Mouse (Mus musculus) testis, adult 2 months (tissue): ENCODE measurements around the gene Foxn1. TPM values are rescaled to one million over a fixed set of nuclear protein-coding genes. Genes with fewer than 3 reads are reported as not detected.

Experiments
- H3K27ac ChIP-seq: fragments of 200-500 bp; 2 replicates; pipeline ENCODE4 v1.5.1; 2012; ENCODE audit warnings: low read depth, low read length; ENCODE audit not compliant: control insufficient read depth, insufficient read depth
- H3K27me3 ChIP-seq: fragments of 200-500 bp; 2 replicates; pipeline ENCODE4 v1.6.1; 2012; ENCODE audit warnings: mild to moderate bottlenecking, low read length, moderate library complexity; ENCODE audit not compliant: control insufficient read depth, insufficient read depth
- H3K36me3 ChIP-seq: fragments of 200-500 bp; 2 replicates; pipeline ENCODE4 v1.6.1; 2012; ENCODE audit warnings: mild to moderate bottlenecking, low read length; ENCODE audit not compliant: control insufficient read depth, insufficient read depth
- H3K4me1 ChIP-seq: fragments of 200-500 bp; 2 replicates; pipeline ENCODE4 v1.6.1; 2012; ENCODE audit warnings: low read length; ENCODE audit not compliant: control insufficient read depth, insufficient read depth
- H3K4me3 ChIP-seq: fragments of 200-500 bp; 2 replicates; pipeline ENCODE4 v1.5.1; 2012; ENCODE audit warnings: low read depth, mild to moderate bottlenecking, low read length, moderate library complexity, mixed read lengths; ENCODE audit not compliant: control insufficient read depth
- CTCF ChIP-seq: fragments of 200-500 bp; IDR thresholded peaks from 2 replicates; pipeline ENCODE4 v1.5.1; 2012; ENCODE audit warnings: low read depth, mild to moderate bottlenecking, inconsistent platforms, low read length, moderate library complexity; ENCODE audit not compliant: control insufficient read depth, insufficient read depth, insufficient replicate concordance
- POLR2A ChIP-seq: fragments of 200-500 bp; IDR thresholded peaks from 2 replicates; pipeline ENCODE4 v1.6.1; 2012; ENCODE audit warnings: low read depth, mild to moderate bottlenecking, inconsistent platforms, low read length, moderate library complexity; ENCODE audit not compliant: control insufficient read depth
- polyA plus RNA-seq: library from polyadenylated mRNA; depleted of rRNA; stranded (reverse); fragments of >200 nt; gene quantifications from 2 replicates; pipeline ENCODE4 v1.2.3, GENCODE M21; 2012

Gene Foxn1
- polyA plus RNA-seq, 1 experiment, result not detected

GRCm38 (mm10) chr11:78425572-78425971 lies 39.2 kb upstream of the Foxn1 start:
- H3K4me1 ChIP-seq, result no peaks in the 10 kb centered on the region
- no peaks in the 10 kb centered on the region for H3K36me3 ChIP-seq
- TF ChIP-seq CTCF, result no peak
- no peak for TF ChIP-seq POLR2A
- H3K27ac ChIP-seq, result no peak overlapping the region
- H3K27me3 ChIP-seq, result no peaks in the 10 kb centered on the region
- H3K4me3 ChIP-seq, result no peak overlapping the region

- Histone ChIP-seq H3K27ac (no peak overlapping the region), H3K36me3 (no peaks in the 10 kb centered on the region), H3K4me1 (no peaks in the 10 kb centered on the region), H3K4me3 (no peak overlapping the region), H3K27me3 (no peaks in the 10 kb centered on the region)
- no peak for TF ChIP-seq POLR2A
Observed at GRCm38 (mm10) chr11:78424352-78424751, 38.0 kb upstream of the Foxn1 start.

- TF ChIP-seq CTCF (no peak), POLR2A (peak; percentile 26; the same call in 1 of the 2 replicates)
- Histone ChIP-seq H3K36me3 (no peaks in the 10 kb centered on the region), H3K4me3 (no peak within 1 kb of the TSS), H3K4me1 (no peaks in the 10 kb centered on the region), H3K27ac (peak within 1 kb of the TSS; percentile 27), H3K27me3 (no peaks in the 10 kb centered on the region)
Observed at GRCm38 (mm10) chr11:78422055-78422819, 35.9 kb upstream of the Foxn1 start, which contains the start of gene Slc13a2. Gene Slc13a2 (minus strand): TSS chr11:78422217.

- Histone ChIP-seq H3K4me1 (no peaks in the 10 kb centered on the region), H3K4me3 (no peak overlapping the region), H3K27ac (peak overlapping the region; percentile 27), H3K27me3 (no peaks in the 10 kb centered on the region), H3K36me3 (no peaks in the 10 kb centered on the region)
- TF ChIP-seq CTCF (no peak), POLR2A (no peak)
Observed at GRCm38 (mm10) chr11:78421201-78422009, 35.0 kb upstream of the Foxn1 start.

GRCm38 (mm10) chr11:78420263-78420889 lies 34.0 kb upstream of the Foxn1 start:
- no peak overlapping the region for H3K27ac ChIP-seq
- H3K27me3 ChIP-seq, result no peaks in the 10 kb centered on the region
- H3K4me3 ChIP-seq, result no peak overlapping the region
- TF ChIP-seq POLR2A (0 out of 2 replicates have a peak, but pooled peaks have one; percentile 14), CTCF (no peak)
- H3K4me1 ChIP-seq, result no peaks in the 10 kb centered on the region
- no peaks in the 10 kb centered on the region for H3K36me3 ChIP-seq

- no peak overlapping the region for H3K4me3 ChIP-seq
- H3K27ac ChIP-seq, result no peak overlapping the region
- no peaks in the 10 kb centered on the region for H3K36me3 ChIP-seq
- peaks cover 7% of the 10 kb centered on the region for H3K4me1 ChIP-seq
- no peaks in the 10 kb centered on the region for H3K27me3 ChIP-seq
- TF ChIP-seq CTCF (no peak), POLR2A (no peak)
Observed at GRCm38 (mm10) chr11:78416854-78417253, 30.5 kb upstream of the Foxn1 start.

GRCm38 (mm10) chr11:78412861-78413260 lies 26.5 kb upstream of the Foxn1 start:
- TF ChIP-seq CTCF, result no peak
- TF ChIP-seq POLR2A, result no peak
- H3K36me3 ChIP-seq, result no peaks in the 10 kb centered on the region
- no peaks in the 10 kb centered on the region for H3K27me3 ChIP-seq
- H3K4me1 ChIP-seq, result peaks cover 7% of the 10 kb centered on the region
- peak overlapping the region; percentile 39 for H3K27ac ChIP-seq
- H3K4me3 ChIP-seq, result no peak overlapping the region
